Mouse (Mus musculus): Measurements from ENCODE around the gene Arl10. TPM values are rescaled to one million over a fixed set of nuclear protein-coding genes. Genes with fewer than 3 reads are reported as not detected.

Gene Arl10
- total and polyA plus RNA-seq, 2 experiments from 2014 or later = 80.2 to 161 TPM

DNA sequence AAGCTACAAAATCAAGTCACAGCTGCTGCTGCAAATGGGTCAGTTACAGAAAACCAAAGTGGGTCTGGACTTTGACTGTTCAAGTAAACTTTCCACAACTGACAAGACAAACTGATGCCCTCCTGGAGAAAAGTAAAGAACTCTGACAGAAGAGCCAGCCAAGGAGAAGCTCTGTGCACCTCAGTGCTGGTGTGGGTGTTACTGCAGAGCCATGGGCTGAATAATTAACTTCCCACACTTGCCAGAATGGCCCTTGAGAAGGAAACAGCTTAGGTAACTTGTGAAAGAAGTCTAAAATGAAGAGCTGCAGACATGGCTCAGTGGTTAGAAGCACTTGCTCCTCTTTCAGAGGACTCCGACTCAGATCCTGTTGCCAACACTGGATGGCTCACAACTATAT lies 17.2 kb upstream of the Arl10 start:
- H3K27ac ChIP-seq (ENCODE audit: low read depth, low read length) = no peak overlapping the region
- H3K4me2 ChIP-seq (ENCODE audit: low read depth, low read length, poor library complexity, severe bottlenecking) = no peak overlapping the region
- H3K9ac ChIP-seq (replicated peaks; ENCODE audit: low read length, poor library complexity, severe bottlenecking) = no peak overlapping the region
- no peak for TF ChIP-seq CTCF (IDR thresholded peaks at IDR 0.05)
- ATAC-seq (ENCODE audit: low FRiP score) (no peak), DNase-seq (ENCODE audit: low spot score) (no peak)
- no peak overlapping the region for H3K4me3 ChIP-seq (ENCODE audit: low read depth, low read length)
- peaks cover 70% of the 10 kb centered on the region for H3K36me3 ChIP-seq (ENCODE audit: insufficient read depth, low read length)
- H3K4me1 ChIP-seq (ENCODE audit: insufficient read depth, low read length) = no peaks in the 10 kb centered on the region
- H3K9me3 ChIP-seq (ENCODE audit: low read length) = no peaks in the 10 kb centered on the region
- H3K27me3 ChIP-seq (ENCODE audit: insufficient read depth, low read length) = no peaks in the 10 kb centered on the region
- WGBS = 94% methylated on average over 1 of the region's 1 CpGs

DNA sequence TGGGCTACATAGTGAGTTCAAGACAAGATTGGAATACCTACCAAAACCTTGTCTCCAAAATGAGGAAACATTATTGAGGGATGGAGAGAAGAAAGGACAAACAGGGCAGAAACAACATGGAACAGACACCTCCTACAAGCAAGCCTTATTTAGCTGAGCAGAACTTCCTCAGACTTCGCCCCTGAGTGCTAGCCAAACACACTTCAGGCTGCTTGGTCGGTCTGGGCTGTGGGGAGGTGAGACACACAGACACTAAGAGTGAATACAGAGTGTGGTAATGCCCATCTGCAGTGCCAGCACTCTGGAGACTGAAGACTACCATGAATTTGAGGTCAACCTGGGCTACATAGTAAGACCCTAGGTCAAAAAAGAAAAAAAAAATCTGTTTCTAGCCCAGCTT lies 15.2 kb upstream of the Arl10 start:
- no peaks in the 10 kb centered on the region for H3K4me1 ChIP-seq (ENCODE audit: insufficient read depth, low read length)
- WGBS = 100% methylated on average over 2 of the region's 2 CpGs
- DNase-seq (ENCODE audit: low spot score) (no peak), ATAC-seq (ENCODE audit: low FRiP score) (no peak)
- no peak for TF ChIP-seq CTCF (IDR thresholded peaks at IDR 0.05)
- H3K9ac ChIP-seq (replicated peaks; ENCODE audit: low read length, poor library complexity, severe bottlenecking) = no peak overlapping the region
- no peaks in the 10 kb centered on the region for H3K27me3 ChIP-seq (ENCODE audit: insufficient read depth, low read length)
- H3K36me3 ChIP-seq (ENCODE audit: insufficient read depth, low read length) = peaks cover 53% of the 10 kb centered on the region
- H3K4me3 ChIP-seq (ENCODE audit: low read depth, low read length) = no peak overlapping the region
- H3K9me3 ChIP-seq (ENCODE audit: low read length) = no peaks in the 10 kb centered on the region
- no peak overlapping the region for H3K27ac ChIP-seq (ENCODE audit: low read depth, low read length)
- H3K4me2 ChIP-seq (ENCODE audit: low read depth, low read length, poor library complexity, severe bottlenecking) = no peak overlapping the region

DNA sequence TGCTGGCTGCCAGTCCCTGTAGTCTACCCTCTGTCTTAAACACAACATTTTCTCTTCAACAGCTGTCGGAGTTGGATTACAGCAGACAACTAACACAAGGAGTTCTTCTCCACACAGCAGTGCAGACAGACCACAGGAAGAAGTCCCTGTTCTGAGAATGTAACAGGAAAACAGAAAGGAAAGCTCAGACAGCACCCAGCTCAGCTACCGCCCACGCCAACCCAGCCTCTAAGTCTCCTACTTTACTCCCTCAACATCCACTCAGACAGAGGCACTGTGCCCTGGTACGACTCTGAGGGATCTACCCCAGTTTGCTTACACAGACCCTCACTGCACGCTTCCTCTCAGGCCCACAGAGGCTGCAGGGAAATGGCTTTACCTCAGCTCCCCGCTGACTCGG lies 14.2 kb upstream of the Arl10 start:
- ATAC-seq (ENCODE audit: low FRiP score) = no peak
- no peaks in the 10 kb centered on the region for H3K4me1 ChIP-seq (ENCODE audit: insufficient read depth, low read length)
- H3K27ac ChIP-seq (ENCODE audit: low read depth, low read length) = no peak overlapping the region
- no peaks in the 10 kb centered on the region for H3K9me3 ChIP-seq (ENCODE audit: low read length)
- no peak for TF ChIP-seq CTCF (IDR thresholded peaks at IDR 0.05)
- no peak overlapping the region for H3K4me3 ChIP-seq (ENCODE audit: low read depth, low read length)
- H3K27me3 ChIP-seq (ENCODE audit: insufficient read depth, low read length) = no peaks in the 10 kb centered on the region
- no peak overlapping the region for H3K4me2 ChIP-seq (ENCODE audit: low read depth, low read length, poor library complexity, severe bottlenecking)
- no peak overlapping the region for H3K9ac ChIP-seq (replicated peaks; ENCODE audit: low read length, poor library complexity, severe bottlenecking)
- DNase-seq (ENCODE audit: low spot score) = no peak
- 94% methylated on average over 7 of the region's 7 CpGs for WGBS
- H3K36me3 ChIP-seq (ENCODE audit: insufficient read depth, low read length) = peaks cover 53% of the 10 kb centered on the region

- WGBS = 77% methylated on average over 7 of the region's 7 CpGs
- TF ChIP-seq CTCF (IDR thresholded peaks at IDR 0.05) = no peak
- Histone ChIP-seq H3K27me3 (ENCODE audit: insufficient read depth, low read length) (no peaks in the 10 kb centered on the region), H3K27ac (ENCODE audit: low read depth, low read length) (no peak overlapping the region), H3K9me3 (ENCODE audit: low read length) (no peaks in the 10 kb centered on the region), H3K4me2 (ENCODE audit: low read depth, low read length, poor library complexity, severe bottlenecking) (no peak overlapping the region), H3K36me3 (ENCODE audit: insufficient read depth, low read length) (peaks cover 38% of the 10 kb centered on the region), H3K4me1 (ENCODE audit: insufficient read depth, low read length) (no peaks in the 10 kb centered on the region), H3K9ac (replicated peaks; ENCODE audit: low read length, poor library complexity, severe bottlenecking) (no peak overlapping the region), H3K4me3 (ENCODE audit: low read depth, low read length) (no peak overlapping the region)
- ATAC-seq (ENCODE audit: low FRiP score) = no peak
- DNase-seq (ENCODE audit: low spot score) = no peak
Measured at GRCm38 (mm10) chr13:54562562-54562961, 12.3 kb upstream of the Arl10 start.

DNA sequence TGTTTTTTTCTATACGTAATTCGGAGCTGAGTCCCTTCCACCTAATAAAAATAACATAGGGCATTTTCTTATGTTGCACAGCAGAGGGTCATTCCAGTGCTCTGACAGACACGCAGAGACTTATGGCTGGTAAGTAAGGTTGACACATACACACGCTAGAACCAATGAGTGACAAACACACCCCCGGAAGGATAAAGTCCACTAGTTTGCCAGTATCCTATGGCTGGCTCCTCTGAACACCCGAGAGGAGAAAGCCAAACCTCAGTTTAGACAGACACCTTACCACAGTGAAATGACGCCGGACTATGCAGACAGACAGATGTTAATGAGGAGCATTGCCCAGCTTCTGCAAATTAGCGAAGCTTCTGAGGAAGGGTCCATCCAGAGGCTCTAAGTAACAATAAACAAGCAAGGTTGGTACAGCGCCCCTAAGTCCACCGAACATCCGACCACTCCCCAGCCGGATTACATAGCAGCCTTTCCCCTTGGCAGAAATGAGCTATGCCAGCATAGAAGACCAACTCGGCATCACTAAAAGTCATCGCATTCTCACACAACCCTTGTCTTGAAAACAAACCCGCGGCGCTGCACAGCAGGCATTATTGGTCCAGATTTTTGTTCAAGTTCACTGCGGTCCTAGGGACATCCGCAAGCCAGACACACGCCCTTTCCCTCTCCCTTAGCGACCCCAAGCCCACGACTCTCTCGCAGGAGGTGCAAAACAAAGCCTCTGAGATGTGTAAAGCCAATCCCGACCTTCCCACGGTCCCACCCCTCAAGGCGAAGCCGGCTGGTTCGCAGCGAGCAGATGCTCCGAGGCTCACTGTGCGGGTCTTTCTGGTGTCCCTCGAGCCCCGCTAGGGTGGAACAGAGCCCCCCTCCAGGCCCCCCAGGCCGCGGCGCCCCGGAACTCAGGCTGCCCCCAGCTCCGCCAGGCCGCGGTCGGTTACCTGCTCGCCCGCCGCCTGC lies 10.3 kb upstream of the Arl10 start:
- no peak for TF ChIP-seq CTCF (IDR thresholded peaks at IDR 0.05)
- WGBS = 12% methylated on average over 44 of the region's 45 CpGs
- peak; percentile 27 for DNase-seq (ENCODE audit: low spot score)
- Histone ChIP-seq H3K9me3 (ENCODE audit: low read length) (no peaks in the 10 kb centered on the region), H3K9ac (replicated peaks; ENCODE audit: low read length, poor library complexity, severe bottlenecking) (peak overlapping the region; percentile 97), H3K36me3 (ENCODE audit: insufficient read depth, low read length) (peaks cover 23% of the 10 kb centered on the region), H3K4me2 (ENCODE audit: low read depth, low read length, poor library complexity, severe bottlenecking) (peak overlapping the region; percentile 79), H3K27me3 (ENCODE audit: insufficient read depth, low read length) (no peaks in the 10 kb centered on the region), H3K4me1 (ENCODE audit: insufficient read depth, low read length) (no peaks in the 10 kb centered on the region), H3K4me3 (ENCODE audit: low read depth, low read length) (peak overlapping the region; percentile 94), H3K27ac (ENCODE audit: low read depth, low read length) (peak overlapping the region; percentile 87)
- peak; percentile 73 for ATAC-seq (ENCODE audit: low FRiP score)

- Histone ChIP-seq H3K27me3 (ENCODE audit: insufficient read depth, low read length) (no peaks in the 10 kb centered on the region), H3K27ac (ENCODE audit: low read depth, low read length) (peak within 1 kb of the TSS; percentile 87), H3K4me2 (ENCODE audit: low read depth, low read length, poor library complexity, severe bottlenecking) (peak within 1 kb of the TSS; percentile 79), H3K4me3 (ENCODE audit: low read depth, low read length) (peak within 1 kb of the TSS; percentile 94), H3K4me1 (ENCODE audit: insufficient read depth, low read length) (no peaks in the 10 kb centered on the region), H3K9ac (replicated peaks; ENCODE audit: low read length, poor library complexity, severe bottlenecking) (peak within 1 kb of the TSS; percentile 97), H3K36me3 (ENCODE audit: insufficient read depth, low read length) (peaks cover 16% of the 10 kb centered on the region), H3K9me3 (ENCODE audit: low read length) (no peaks in the 10 kb centered on the region)
- under 1% methylated on average over 27 of the region's 27 CpGs for WGBS
- TF ChIP-seq CTCF (IDR thresholded peaks at IDR 0.05) = no peak
- peak; percentile 96 for ATAC-seq (ENCODE audit: low FRiP score)
- peak; percentile 98 for DNase-seq (ENCODE audit: low spot score)
Measured at GRCm38 (mm10) chr13:54565201-54565581, 9.6 kb upstream of the Arl10 start, which contains the start of gene 4833439L19Rik. Gene 4833439L19Rik, minus strand, starts transcription at chr13:54565435.

All from midbrain, postnatal 0 days (tissue).